Mouse (Mus musculus): ENCODE results near the gene Sh2b1.

Sh2b1 gene

DNA sequence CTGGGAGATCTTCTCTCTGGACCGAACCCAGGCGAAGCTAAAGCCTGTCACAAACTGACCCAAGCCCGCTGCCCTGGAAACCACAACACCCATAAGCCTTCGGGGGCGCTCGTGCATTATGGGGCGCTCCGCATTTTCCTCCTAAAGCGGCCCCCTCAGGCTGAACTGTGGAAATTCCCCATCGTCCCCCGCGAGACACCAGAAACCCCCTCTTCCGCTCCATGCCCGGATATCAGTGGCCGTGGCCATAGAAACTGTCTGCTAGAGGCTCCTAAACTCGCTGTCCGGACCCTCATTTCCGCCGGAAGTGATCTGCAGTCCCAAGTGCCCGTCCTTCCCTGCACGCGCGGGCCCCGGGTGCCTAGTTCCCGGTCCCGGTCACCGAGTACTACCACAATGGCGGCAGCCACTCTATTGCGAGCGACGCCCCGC is 11.8 kb upstream of the Sh2b1 start, which contains the start of gene Tufm:
Gene Tufm (plus strand): TSS at position 310 of the 432 bp plus-strand sequence.
- in situ Hi-C loops (cut with MboI; ENCODE audit: low pct_unique_long_range_greater_than_20kb in 1 of 2, low sequenced_read_pairs in 2 of 2, unreplicated experiment in 1 of 2), result no loop called here

DNA sequence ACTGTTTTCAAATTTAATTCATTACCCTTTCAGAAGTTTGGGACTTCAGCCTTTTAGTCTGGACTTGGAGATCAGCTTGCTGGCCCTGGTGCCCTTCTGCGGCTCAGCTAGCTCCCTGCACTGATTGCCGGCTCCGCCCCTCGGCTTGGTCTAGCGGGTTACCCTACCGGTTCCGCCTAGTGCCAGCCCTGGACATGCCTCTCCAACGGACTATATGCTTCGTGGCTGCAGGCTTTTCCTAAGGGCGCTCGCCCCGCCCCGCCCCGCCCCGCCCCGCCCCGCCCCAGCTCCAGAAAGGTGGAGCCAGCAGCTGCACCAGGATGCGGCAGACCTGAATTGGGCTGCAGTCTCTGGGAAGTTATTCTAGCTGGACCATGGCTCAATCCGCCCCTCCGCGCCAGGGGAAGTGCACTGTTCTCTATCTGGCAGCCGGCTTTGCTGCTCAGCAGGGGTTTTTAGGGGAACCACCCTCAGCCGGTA is 7.2 kb upstream of the Sh2b1 start:
- in situ Hi-C loops (cut with MboI; ENCODE audit: low pct_unique_long_range_greater_than_20kb in 1 of 2, low sequenced_read_pairs in 2 of 2, unreplicated experiment in 1 of 2), result loop anchor here in 1 of 2 experiments (5.0 kb wide), 1 partner anchor 45 kb away; no protein-coding TSS in a partner anchor

DNA sequence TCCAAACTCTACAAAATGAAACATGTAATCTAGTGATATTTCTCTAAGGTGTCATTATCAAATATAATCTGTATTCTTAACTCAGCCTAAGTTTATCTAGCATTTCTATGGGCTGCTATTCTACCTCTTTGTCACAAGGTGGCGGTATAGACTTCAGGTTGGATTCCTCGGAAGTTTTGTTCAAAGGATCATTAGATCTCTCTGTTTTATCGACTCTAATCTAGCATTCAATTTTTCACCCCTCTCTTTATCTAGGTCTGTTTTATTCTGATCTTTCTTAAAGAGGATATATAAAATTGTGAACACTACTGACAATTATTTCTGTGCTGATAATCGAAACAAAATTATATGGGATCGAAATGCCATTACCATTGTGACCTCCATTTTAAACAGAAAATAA is 6.5 kb upstream of the Sh2b1 start:
- in situ Hi-C loops (cut with MboI; ENCODE audit: low pct_unique_long_range_greater_than_20kb in 1 of 2, low sequenced_read_pairs in 2 of 2, unreplicated experiment in 1 of 2), result loop anchor here in 1 of 2 experiments (5.0 kb wide), 1 partner anchor 46 kb away; no protein-coding TSS in a partner anchor

DNA sequence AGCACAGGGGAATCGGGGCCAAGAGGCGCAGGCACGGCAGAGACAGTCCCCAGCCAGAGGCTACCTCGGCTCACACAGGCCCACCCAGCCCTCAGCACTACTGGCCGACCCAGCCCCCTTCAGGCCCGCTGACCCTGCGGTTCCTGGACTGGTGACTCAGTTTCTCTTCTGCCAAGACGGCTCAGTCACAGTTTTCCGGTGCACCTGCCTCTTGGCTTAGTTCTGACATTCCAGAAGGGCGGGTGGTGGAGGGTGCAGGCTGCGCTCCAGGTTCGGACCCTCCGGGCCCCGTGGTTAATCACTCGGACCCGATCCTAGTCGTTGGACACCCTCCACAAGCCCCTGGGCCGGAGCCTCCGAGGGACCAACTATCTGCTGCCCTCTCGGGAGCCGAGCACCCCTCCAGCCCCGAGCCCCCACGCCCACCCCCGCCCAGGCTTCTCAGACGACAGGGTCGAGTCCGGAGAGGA is 703 bp downstream of the Sh2b1 start:
- in situ Hi-C loops (cut with MboI; ENCODE audit: low pct_unique_long_range_greater_than_20kb in 1 of 2, low sequenced_read_pairs in 2 of 2, unreplicated experiment in 1 of 2), result no loop called here

DNA sequence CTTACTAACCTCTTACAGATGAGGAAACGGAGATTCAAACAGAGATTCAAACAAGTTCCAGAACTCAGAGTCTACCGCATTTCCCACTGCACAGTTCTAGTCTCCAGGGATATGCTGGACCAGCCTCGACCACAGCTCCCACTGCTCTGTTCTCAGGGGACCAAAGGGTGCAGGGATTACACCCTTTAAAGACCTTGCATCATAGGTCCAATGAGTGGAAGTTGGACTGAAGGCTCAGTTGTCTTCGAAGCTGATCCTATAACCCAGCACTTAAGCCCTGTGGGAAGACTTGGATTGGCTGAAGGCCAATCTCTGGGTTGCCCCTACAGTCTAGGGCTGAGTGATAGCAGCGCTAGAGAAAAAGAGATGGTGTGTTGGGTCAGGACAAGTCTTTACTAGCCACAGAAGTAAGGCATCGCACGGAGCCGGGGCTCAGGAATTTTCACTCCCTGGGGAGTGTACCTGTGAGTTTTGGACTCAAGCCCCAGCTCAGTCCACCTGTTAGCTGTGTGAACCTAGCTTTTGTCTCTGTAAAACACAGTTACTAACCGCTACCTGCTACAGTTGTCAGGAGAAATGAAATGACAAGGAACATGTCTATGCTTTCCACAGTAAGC is 1.6 kb downstream of the Sh2b1 start:
- in situ Hi-C loops (cut with MboI; ENCODE audit: low pct_unique_long_range_greater_than_20kb in 1 of 2, low sequenced_read_pairs in 2 of 2, unreplicated experiment in 1 of 2), result no loop called here

DNA sequence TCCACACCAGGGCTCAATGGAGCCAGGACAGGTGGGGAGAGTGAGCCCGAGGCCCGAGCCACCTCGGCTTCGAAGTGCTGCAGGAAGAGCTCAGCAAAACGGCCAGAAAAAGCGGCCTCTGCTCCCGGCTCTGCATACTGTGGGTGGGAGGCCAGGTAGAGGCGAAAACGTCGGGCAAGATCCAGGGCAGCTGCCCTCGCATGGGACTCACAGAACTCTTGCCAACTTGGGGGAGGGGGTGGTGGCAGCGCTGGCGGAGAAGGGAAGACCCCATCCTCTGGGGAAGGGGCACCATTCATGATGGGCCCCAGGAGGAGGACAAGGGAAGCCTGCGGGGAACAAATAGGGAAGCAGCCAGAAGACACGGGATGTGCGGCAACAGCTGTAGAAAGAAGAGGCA is 2.5 kb downstream of the Sh2b1 start:
- in situ Hi-C loops (cut with MboI; ENCODE audit: low pct_unique_long_range_greater_than_20kb in 1 of 2, low sequenced_read_pairs in 2 of 2, unreplicated experiment in 1 of 2), result no loop called here

DNA sequence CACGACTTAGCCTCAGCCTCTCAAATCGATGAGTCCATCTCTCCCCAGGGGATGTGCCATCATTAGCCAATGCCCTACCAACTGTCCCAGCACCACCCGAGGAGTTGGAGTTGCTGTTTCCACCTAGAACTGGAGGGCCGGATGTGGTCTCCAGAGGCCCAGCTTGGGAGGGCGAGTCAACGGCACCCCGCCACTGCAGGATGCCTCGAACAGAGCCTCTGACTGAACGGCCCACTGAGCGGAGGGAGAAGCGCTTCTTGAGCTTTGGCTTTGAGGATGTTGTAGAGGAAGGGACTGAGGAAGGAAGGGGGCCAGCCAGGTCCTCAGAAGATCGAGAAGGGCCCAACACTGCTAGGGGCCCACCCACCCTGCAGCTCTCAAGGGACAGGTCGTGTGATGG is 2.9 kb downstream of the Sh2b1 start:
- in situ Hi-C loops (cut with MboI; ENCODE audit: low pct_unique_long_range_greater_than_20kb in 1 of 2, low sequenced_read_pairs in 2 of 2, unreplicated experiment in 1 of 2), result no loop called here

DNA sequence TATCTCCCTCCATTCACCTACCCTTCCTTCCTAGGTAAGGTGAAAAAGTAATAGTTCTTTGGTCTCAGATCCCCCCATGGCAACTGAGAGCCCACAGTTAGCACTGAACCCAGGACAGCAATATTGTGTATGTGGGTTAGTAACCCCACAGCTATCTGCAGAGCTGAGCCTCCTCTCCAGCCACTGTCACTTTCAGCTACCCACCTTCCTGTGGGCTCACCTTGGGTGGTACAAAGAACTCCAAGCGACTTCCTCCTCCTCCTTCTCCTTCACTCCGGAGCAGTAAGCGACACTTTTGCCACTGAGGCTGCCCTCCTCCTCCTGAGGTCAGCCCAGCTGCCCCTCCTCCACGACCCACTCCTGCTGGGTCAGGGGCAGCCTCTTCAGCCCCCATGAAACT is 3.4 kb downstream of the Sh2b1 start:
- in situ Hi-C loops (cut with MboI; ENCODE audit: low pct_unique_long_range_greater_than_20kb in 1 of 2, low sequenced_read_pairs in 2 of 2, unreplicated experiment in 1 of 2), result no loop called here

DNA sequence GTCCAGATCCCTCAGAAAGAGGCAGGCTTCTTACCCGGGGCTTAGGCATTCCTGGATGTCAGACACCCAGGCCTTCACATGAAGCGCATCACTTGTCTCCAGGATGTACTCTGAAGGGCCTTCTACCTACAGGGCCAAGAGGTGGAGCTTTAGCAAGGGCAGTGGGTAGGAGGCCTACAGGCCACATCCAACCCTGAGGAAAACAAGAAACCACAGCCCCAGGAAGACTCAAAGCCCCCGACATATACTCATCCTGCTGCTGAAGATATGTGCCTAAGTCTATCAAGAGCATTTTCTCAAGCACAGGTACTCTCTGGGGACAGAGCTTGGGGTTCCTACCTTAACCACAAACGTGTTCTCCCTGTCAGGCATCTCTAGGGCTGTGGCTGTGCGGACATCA is 3.9 kb downstream of the Sh2b1 start:
- in situ Hi-C loops (cut with MboI; ENCODE audit: low pct_unique_long_range_greater_than_20kb in 1 of 2, low sequenced_read_pairs in 2 of 2, unreplicated experiment in 1 of 2), result no loop called here

DNA sequence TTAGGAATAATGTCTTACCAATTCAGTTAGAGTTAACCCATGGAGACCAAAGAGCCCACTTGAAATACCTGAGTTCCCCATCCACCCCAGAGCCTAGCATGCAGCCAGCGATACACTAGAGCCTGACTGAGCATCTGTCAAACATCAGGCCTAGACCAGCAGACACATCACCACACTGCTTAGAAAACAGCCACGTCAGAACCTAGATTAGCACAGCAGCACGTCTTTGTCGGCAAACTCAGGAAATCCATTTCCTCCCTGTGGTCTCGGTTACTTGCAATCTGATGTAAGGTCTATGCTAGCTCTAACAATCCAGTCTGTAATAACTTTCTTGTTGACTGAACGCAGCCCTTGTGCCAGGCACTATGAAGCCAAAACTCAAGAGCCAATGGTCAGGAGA is 5.1 kb downstream of the Sh2b1 start:
- in situ Hi-C loops (cut with MboI; ENCODE audit: low pct_unique_long_range_greater_than_20kb in 1 of 2, low sequenced_read_pairs in 2 of 2, unreplicated experiment in 1 of 2), result no loop called here

DNA sequence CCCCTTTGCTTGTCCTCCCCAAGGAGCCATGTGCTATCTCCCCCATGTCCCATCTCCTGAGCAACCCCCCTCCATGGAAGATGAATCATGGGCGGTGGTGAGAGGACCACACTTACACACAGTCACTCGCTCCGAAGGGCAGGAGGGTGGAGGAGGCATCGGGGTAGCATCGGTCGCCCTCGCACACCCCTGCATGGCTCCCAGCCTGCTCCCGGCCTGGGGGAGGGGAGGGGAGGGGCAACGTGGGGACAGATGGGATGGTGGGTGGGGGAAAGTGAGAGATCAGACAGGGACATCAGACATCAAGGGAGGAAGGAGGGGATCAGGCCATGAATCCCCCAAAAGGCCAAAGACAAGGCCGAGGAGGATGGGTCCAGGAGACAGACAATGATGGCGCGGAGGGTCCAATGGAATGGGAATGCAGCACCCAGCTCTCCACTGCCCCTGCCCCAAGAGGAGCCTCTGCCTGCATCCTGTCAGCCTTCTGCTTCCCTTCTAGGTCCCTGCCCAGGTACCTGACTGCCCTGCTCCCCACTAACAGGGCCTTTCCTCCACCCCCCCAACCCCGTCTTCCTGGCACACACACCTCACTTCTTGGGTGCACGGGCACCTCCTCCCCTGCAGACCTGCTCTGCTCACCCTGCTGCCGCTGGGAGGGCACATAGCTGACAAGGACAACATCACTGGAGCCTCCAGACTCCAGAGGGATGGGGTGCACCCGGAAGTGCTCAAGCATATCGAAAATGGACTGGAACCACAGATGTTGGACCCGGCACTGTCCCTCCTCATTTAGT is 7.2 kb downstream of the Sh2b1 start:
- in situ Hi-C loops (cut with MboI; ENCODE audit: low pct_unique_long_range_greater_than_20kb in 1 of 2, low sequenced_read_pairs in 2 of 2, unreplicated experiment in 1 of 2), result no loop called here

DNA sequence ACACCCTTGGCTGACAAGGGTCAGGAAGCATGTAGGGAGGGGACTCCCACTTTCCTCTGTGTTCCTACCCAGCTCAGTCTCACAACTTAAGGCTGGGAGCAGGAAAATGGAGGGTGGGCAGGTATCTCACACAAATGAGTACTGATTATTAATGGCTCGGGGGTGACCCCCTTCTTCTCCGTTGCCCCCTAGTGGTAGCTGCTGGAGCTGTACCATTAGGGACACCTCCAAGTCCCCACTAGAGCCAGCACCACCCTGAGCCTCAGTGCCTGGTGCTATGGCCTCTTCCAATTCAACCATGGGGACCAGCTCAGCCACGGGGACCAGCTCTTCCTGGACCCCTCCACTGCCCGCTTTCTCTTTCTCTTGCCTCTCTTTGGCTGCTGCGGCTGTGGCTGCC is 8.0 kb downstream of the Sh2b1 start:
- in situ Hi-C loops (cut with MboI; ENCODE audit: low pct_unique_long_range_greater_than_20kb in 1 of 2, low sequenced_read_pairs in 2 of 2, unreplicated experiment in 1 of 2), result no loop called here

DNA sequence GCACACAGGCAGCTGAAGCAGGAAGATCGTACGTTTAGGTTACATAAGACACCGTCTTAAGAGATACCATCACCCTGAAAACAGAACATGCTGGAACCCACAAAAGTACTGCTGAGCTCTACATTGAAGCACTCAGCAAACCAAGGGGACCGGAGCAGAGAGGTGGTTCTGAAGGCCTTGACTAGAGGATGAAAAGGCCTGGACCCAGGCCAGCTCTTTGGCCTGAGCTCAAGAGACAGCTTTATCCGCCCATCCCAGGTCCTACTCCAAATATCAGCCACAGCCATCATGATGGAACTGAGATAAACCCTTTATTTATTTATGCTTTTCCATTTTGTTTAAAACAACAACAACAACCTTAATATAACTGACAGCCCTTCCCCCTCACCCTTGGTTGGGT is 8.5 kb downstream of the Sh2b1 start:
- in situ Hi-C loops (cut with MboI; ENCODE audit: low pct_unique_long_range_greater_than_20kb in 1 of 2, low sequenced_read_pairs in 2 of 2, unreplicated experiment in 1 of 2), result no loop called here

DNA sequence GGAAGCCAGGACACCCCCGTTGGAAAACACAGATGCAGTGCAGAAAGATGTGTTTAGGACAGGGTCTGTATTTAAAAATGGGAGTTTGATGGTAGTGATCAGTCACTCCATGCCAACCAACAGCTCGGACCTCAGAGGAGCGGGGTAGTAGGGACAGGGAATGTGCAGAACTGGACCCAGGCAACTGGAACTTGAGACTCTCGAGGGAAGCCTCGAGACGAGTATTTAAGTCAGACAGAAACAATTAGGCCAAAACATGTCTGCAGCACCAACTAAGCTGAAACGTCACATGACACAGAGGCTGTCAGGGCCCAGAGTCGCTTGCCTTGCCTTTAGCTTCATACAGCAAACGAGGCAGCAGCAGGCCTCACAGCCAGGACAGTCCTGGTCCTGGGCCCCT is 9.1 kb downstream of the Sh2b1 start:
- in situ Hi-C loops (cut with MboI; ENCODE audit: low pct_unique_long_range_greater_than_20kb in 1 of 2, low sequenced_read_pairs in 2 of 2, unreplicated experiment in 1 of 2), result no loop called here

DNA sequence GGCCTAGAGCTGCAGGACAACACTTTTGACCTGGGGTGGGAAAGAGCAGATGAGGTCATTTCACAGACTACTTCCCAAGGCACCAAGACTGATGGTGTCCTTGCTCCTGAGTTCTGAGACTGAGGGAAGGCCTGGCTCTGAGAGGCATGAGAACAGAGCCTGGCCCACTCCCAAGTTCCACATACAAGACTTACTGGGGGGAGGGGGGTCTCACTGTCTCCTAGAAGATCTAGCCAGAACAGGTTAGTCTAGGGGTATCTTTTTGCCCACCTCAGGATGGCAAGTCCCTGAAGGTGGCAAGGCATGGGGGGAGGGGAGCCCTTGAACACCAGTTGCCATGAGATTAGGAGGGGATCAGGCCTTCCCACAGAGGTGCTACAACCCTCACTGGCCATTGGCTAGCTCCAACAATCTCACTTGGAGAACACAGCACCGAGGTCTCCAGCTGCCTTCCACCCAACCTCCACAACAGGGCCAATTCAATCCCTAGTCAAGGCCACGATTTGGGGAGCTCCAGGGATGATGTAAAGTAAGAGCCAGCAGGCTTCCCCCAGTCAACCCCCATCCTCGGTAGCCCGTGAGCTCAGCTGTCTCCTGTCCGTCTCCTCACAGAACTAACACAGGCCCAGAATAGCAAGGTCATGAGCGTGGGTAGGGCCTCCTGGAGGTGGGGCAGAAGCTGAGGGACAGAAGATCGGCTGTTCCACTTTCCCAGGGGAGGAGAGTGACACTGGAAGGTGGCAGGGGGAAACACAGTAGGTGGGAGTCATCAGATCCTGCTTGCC is 9.8 kb downstream of the Sh2b1 start:
- in situ Hi-C loops (cut with MboI; ENCODE audit: low pct_unique_long_range_greater_than_20kb in 1 of 2, low sequenced_read_pairs in 2 of 2, unreplicated experiment in 1 of 2), result no loop called here

DNA sequence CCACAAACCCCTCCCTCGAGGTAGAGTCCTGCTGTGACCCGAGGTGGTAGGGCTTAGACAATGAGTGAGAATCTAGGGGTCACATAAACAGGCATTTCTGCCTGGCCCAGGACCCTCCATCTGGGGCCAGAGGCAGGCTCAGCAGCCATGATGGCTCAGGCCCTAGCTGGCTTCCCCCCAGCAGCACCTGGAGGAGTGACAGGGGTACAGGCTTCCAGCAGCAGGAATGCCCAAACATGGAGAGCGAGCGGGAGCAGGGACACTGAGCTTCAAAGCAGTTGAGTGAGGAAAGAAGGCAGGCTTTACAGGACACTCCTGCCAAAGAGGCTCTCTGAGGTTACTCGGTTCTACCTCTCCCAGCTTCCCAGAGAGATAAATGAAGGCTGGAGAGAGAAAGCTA is 10.4 kb downstream of the Sh2b1 start:
- in situ Hi-C loops (cut with MboI; ENCODE audit: low pct_unique_long_range_greater_than_20kb in 1 of 2, low sequenced_read_pairs in 2 of 2, unreplicated experiment in 1 of 2), result no loop called here

DNA sequence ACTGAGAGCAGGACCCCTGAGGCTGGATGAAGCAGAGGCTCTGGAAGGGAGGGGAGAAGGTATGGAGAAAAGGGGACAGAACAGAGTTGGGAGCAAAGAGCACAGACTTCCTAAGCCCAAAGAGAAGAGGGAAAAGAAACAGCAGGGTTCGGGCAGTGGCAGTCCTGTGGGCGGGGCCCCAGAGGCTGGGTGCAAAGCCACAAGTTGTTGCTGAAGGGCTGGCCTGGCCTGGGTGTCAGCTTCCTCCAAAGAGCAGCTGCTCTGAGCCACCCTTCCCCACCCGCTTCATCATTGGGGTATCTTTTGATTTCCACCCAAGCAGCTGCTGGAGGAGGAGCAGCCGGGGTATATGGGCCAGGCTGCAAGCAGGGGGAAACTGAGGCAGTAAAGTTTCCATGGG is 11.1 kb downstream of the Sh2b1 start:
- in situ Hi-C loops (cut with MboI; ENCODE audit: low pct_unique_long_range_greater_than_20kb in 1 of 2, low sequenced_read_pairs in 2 of 2, unreplicated experiment in 1 of 2), result no loop called here

DNA sequence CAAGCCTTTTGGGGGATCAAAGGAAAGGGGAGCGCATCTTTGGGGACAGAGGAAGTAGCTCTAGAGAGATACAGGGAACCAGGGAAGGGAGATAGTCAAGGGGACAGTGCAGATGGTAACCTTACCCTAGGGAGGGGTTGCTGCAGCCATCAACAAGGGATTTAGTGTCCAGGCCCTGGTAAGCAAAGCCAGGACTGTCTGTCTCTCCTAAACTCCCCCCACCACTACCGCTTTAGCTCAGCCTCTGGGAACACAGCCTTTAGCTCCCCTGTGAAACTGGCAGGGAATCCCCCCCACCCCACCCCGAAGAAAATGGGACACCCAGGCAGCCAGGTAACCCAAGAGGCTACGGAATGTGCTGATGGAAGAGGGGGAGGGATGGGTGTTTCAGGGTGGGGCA is 11.7 kb downstream of the Sh2b1 start:
- in situ Hi-C loops (cut with MboI; ENCODE audit: low pct_unique_long_range_greater_than_20kb in 1 of 2, low sequenced_read_pairs in 2 of 2, unreplicated experiment in 1 of 2), result no loop called here

DNA sequence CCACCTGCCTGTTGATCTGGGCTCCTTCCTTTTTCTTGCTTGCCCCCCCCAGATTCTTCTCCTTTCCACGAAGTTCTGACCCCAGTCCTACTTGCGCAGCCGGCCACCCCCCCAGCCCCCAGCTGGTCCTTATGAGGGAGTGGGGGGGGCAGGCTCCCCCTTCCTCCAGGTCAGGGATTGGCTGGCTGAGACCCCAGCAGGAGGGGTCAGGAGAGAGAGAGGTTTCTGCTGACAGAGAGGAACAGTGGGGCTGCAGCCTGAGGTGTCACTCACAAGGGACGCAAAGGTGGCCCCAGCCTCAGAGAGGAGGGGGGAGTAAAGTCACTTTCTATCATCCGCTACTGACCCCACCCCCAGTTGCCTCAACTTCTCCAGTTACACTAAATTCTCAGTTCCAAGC is 12.2 kb downstream of the Sh2b1 start, which contains the start of gene Atp2a1:
Gene Atp2a1 (minus strand): TSS at position 105 of the 400 bp plus-strand sequence.
- in situ Hi-C loops (cut with MboI; ENCODE audit: low pct_unique_long_range_greater_than_20kb in 1 of 2, low sequenced_read_pairs in 2 of 2, unreplicated experiment in 1 of 2), result no loop called here

Data from mouse embryonic stem cell (cell line).